Mouse (Mus musculus): ENCODE results near the gene Fgfr2.

The Fgfr2 gene

DNA sequence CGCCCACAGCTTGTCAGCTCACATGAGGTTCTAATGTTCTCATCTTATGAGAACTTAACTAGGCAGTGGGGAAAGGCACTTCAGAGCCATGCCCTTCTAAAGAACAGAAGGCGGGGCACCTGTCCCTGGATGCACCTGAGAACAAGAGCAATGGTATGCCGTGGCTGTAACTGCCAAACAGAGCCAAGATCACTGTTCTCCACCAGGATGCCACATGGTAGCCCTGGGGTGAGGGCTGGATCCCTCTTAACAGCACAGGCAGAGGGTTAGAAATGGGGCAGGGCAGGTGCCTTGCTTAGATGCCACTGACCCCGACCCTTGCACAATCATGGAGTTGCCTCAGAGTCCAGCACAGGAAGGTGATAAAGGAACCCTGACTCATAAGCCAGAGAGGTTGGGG is 2903.3 kb downstream of the Fgfr2 start:
- peak; percentile 74 to 88 for DNase-seq (ENCODE audit: inconsistent age in 2 of 2, low spot score in 1 of 2)

DNA sequence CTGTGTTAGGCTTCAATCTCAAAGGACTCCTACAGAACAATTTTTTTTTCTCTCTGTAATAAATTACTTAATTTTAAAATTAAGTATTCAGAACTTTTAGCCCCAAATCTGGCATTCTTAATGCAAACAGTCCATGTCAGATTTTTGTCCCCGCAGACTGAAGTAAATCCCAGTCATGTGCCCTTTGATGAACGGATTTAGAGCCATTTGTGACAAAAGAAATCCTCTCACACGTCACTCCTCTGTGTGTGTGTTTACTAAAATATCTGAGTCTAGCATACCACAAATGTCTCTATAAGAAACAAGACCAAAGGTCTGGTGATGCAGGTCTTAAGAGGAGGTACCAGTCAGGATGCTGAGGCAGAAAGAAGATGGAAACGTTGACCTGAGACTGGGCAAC is 2906.9 kb downstream of the Fgfr2 start:
- DNase-seq (ENCODE audit: inconsistent age in 2 of 2, low spot score in 1 of 2) = no peak

DNA sequence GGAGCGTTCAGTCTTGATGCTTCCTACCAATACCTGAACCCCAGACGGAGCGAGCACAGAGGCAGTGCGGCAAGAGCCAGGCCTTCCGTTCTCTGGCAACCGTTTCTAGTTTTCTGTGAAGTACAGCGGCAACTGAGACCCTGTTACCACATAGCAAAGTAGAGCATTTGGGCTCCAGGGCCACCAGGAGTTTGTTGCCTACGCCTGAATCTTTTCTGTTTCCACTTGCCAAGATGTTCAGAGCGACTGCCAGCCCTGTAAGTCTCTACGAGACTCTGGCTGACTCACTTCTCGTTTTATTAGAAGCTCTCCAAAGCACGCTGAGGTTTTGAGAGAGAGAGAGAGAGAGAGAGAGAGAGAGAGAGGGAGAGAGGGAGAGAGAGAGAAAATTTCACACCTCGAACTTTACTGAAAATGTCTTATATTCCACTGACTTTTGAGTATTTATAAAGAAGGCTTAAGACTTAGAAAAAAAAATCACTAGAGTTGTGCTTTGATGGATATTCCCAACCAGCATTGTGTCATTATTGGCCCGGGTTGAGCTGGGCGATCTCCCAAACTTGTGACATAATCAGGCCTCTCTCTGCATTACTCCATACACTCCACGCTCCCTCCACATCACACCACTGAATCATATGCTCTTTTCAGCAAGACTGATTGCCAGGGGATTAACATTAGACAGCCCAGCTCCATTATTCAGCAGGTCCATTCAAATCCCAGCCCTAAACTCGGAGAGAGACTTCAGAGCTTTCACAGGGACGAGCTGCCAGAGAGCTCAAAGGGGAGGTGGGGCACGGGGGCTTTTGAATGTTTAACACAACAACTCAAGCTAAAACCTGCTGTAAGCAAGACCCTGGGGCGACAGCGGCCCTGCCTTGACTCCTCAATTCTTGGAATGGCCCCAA is 2907.6 kb downstream of the Fgfr2 start:
- peak; percentile 84 to 94 for DNase-seq (ENCODE audit: inconsistent age in 2 of 2, low spot score in 1 of 2)

DNA sequence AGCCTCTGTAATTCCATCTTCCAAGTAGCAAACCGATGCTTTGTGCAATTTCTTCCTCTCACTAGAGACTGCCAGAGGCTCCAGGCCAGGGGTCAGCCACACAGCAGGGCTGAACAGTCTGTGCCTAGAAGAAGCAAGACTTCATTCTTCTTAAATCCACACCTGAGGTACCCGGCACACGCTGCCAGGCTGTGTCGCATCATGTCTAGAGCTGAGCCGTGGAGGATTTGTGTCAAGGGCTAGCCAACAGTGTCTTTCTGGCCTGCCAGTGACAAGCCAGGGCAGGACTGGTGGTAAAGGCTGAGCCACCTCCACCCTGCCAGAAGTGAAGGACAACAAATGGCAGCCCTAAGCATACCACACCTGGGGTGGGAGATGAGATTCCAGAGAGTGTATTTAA is 2910.0 kb downstream of the Fgfr2 start:
- no peak for DNase-seq (ENCODE audit: inconsistent age in 2 of 2, low spot score in 1 of 2)

DNA sequence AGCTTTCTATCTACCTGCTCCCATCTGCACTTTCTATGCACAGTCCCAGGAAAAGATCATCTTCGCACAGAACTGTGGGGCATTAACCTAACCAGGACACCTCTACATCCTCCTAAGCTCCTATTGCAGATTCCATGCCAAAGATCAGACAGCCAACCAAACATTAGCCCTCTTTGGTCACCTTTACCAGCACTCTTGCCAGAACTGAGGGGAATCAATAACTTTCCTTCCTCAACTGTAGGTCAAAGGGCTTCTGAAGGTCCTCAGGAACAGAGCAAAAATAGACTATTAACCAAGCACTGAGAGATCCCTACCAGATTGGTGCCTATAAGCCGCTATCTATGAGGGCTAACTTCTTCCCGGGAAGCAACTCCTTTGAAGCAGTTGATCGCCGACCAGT is 2911.7 kb downstream of the Fgfr2 start:
- DNase-seq (ENCODE audit: inconsistent age in 2 of 2, low spot score in 1 of 2) = no peak

DNA sequence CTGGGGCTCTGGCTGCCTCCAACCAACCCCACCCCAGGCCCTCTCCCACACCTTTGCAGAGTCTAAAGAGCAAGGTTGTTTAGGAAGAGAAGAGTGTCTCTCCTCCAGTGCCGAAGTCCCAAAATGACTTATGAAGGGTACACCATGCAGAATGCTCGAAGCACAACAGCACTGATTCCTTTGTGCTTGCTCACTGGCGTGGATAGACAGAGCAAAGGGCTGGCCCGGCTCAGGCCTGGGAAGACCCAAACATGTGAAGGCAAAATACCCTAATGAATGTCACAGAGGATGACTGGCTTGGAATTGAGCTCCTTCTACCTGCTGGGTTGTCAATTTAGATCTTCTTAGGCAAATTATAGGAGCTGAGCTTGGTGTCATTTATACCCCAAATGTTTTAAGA is 2914.5 kb downstream of the Fgfr2 start:
- DNase-seq (ENCODE audit: inconsistent age in 2 of 2, low spot score in 1 of 2) = no peak

DNA sequence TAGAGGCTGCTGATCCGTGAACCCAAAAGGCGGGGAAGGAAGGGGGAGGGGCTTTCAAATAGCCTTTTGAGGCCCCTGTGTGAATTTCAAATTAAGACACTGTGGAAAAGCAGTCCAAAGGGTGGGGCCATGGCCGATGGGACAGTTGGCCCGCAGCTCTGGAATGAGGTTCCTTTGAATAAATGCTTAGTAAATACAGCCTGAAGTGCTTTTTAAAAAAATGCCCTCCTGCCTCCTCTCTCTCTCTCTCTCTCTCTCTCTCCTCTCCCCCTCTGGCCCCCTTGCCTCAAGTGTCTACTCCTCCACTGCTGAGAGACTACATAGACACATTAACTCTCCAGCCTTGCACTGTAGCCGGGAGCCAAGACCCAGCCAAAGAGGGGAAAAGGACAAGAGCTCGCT is 2917.0 kb downstream of the Fgfr2 start:
- no peak for DNase-seq (ENCODE audit: inconsistent age in 2 of 2, low spot score in 1 of 2)

DNA sequence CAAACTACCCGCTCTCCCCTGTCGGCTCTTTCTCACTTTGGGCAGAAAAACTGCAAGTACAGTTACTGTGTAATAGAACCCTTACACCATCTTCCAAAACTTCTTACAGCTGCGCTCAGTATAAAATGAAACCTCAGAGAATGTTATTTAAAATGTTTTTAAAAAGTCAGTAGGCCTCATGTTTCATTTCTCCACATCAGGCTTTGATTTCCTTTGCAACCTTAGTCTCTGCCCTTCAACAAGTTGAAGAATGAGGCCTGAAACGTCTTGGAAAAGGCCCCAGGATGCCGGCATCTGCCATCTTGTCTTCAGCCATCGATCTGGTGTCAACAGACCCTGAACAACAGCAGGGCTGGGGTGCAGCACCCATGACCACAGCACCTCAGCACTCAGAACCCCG is 2918.0 kb downstream of the Fgfr2 start:
- no peak for DNase-seq (ENCODE audit: inconsistent age in 2 of 2, low spot score in 1 of 2)

DNA sequence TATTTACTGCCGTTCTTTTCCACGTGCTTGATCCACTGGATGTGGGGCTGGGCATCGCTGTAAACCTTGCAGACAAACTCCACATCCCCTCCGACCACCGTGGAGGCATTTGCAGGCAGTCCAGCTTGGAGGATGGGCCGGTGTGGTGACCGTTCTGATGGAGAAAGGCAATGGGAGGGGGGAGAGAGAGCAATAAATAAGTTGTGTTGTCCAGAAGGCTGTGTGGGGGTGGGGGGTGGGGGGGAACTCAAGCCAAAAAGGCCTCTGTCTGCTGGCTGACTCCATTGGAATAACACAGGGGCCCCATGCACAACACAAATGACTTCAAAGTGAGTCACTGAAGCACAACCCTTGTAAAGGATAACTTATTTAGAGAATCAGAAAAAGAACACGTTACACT is 2922.1 kb downstream of the Fgfr2 start:
- DNase-seq (ENCODE audit: inconsistent age in 2 of 2, low spot score in 1 of 2) = no peak

DNA sequence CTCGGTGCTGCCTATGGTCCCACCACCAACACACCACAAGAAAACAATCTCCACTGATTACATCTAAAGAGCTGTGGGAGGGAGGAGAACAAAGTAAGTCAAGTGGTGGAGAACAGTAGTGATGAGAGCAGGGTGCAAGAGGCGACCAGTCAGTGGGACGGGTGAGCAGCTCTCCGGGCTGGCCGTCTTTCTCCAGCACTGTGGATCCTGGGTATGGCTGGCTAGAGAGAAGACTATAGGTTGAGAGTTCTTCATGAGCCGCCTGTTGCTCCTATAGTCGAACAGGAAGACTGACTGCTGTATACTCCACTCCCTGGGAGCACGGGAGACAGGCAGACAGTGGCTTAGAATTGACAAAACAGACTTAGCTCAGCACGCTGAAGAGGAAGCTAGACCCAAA is 2923.2 kb downstream of the Fgfr2 start:
- DNase-seq (ENCODE audit: inconsistent age in 2 of 2, low spot score in 1 of 2) = peak in 1 of 2 experiments; percentile 51

DNA sequence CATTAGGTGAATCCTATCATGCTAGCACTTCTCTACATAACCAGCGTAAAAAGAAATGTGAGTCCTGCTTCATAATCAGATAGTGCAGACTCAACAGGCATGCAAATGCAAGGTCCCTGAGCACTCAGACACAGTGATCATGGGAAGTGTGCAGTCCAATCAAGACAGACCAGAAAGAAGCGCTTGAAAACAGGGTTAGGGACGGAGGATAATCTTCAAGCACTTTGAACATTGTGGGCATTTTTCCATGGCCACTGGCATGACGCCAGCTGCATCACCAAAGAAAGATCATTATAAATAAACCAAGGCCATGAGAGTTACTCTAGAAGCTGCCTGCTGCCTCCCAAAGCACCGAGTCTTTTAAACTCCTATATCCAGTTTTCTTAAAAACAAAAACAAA is 2923.8 kb downstream of the Fgfr2 start:
- peak; percentile 88 to 94 for DNase-seq (ENCODE audit: inconsistent age in 2 of 2, low spot score in 1 of 2)

DNA sequence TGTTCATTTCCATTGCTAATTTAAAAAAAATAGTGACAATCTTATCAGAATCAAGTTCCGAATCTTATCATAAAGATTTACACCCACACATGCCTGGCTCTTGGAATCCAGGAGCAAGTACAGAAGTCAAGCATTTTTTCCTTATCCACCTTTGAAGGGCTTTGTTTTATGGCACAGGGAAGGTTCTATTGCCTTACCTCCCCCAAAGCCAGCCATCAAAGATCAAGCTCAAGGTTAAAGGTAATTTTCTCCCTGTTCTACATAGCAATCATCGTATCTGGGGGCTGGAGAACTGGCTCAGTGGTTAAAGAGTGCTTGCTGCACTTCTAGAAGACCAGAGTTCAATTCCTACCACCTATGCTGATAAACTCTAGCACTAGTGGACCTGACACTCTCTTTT is 2928.1 kb downstream of the Fgfr2 start:
- no peak for DNase-seq (ENCODE audit: inconsistent age in 2 of 2, low spot score in 1 of 2)

DNA sequence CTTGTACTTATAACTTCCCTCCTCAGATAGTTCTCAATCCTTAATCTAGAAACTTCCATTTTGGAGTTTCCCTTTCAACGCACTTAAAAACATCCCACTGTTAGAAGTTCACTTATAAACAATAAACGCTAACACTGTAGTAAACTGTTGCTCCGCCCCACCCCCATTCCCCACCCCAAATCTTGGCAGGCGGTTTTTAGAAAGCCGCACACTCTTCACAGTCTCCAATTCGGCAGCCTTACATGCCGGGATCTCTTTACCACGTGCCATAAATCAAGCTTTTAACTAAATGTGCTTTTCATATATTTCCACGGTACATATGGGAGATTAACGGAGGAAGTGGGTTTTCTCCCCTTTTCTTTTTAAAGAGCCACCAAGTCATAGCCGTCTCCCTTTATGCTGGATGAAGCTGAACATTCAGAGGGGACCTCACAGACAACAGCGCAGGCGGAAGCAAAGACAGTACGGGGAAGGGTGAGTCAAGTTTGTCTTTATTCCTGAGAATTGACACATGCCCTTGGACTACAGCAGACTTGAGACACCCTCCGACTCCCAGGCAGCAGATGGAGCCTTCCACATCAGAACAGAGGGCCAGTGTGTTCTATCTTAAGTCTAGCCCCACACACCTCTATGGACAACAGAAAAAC is 2932.7 kb downstream of the Fgfr2 start:
- DNase-seq (ENCODE audit: inconsistent age in 2 of 2, low spot score in 1 of 2) = peak in 1 of 2 experiments; percentile 81

DNA sequence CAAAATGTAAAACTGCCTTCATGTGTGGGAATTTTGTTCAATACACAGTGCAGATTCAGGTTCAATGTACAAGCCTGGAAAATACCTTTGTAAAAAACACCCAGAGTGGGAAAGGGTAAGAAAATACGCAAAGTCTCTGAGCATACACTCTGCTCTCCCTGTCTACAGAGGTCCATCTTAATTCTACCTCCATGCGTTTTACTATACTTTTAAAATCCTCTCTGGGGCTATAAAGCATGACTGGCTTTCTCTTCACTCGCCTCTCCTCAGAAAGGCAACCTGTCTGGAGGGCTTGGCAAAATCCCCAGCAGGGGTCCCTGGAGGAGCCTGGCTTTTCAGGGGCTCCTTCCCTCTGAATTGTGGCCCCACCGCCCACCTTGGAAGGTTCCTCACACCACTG is 2933.2 kb downstream of the Fgfr2 start:
- no peak for DNase-seq (ENCODE audit: inconsistent age in 2 of 2, low spot score in 1 of 2)

DNA sequence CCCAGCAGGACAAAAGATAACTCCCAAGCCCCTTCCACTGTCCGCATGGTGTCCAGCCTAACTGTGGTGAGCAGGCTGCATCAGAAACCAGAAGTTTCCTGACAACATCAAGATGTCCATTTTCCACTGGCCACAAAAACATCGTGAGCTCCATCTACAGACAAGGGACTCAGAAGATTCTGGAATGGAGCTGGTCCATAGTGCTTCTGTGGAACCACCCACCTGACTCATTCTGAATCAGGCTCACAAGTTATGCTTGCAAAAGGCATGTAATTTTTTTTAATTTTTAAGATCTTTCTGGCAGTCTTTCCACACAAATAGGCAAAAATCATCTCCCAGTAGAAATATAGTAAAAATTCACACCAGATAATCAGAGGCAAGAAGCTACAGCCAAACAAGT is 2935.0 kb downstream of the Fgfr2 start:
- peak; percentile 51 to 72 for DNase-seq (ENCODE audit: inconsistent age in 2 of 2, low spot score in 1 of 2)

DNA sequence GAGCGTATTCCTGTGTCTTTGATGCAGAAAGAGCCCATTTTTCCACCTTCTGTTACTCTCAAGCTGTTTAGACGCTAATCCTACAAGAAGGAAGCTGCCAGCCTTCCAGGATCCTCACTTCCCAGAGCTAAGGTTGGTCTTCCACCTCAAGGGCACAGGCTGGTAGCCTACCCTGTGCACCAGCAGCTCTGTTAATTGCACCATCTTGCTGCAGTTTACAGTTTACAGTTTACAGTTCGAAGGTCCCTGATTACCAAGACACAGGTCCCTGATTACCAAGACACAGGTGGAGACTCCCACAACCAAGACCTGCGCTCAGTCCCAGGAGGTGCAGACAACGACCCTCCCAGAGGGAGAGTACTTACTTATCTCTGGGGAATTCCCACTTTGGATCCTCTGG is 2938.3 kb downstream of the Fgfr2 start:
- no peak for DNase-seq (ENCODE audit: inconsistent age in 2 of 2, low spot score in 1 of 2)

DNA sequence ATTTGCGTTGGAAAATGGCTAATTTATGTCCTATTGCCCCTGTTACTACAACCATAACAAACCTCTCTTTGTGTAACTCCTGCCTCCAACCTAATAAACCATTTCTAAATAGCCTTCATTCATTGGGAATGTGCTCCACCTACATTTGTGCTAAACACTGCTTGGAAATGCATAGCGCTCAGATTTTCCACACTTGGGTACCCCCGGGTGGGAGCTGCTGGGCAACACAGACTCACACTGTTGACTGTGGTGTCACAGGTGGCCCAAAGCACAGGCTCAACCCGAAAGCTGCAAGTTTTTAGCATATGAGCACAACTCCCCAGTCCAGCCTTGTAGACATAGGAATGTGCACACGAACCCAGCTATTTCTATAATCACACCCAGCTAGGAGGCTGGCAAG is 2939.2 kb downstream of the Fgfr2 start:
- no peak for DNase-seq (ENCODE audit: inconsistent age in 2 of 2, low spot score in 1 of 2)

DNA sequence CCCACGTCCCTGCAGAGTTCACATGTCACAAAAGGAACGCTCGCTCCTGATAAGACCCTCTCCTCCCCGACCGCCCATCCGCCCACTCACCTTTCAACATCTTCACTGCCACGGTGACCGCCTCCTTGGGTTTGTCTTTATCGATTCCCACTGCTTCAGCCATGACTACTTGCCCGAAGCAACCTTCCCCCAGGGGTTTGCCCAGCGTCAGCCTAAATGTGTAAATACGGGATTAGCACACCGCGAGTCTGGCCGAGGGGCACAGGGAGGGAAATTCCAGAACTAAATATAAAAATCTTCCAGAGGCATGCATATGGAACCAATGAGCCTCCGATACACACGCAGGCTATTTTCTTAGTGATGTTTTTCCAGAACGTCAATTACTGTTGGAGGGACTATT is 2940.6 kb downstream of the Fgfr2 start:
- DNase-seq (ENCODE audit: inconsistent age in 2 of 2, low spot score in 1 of 2) = no peak

DNA sequence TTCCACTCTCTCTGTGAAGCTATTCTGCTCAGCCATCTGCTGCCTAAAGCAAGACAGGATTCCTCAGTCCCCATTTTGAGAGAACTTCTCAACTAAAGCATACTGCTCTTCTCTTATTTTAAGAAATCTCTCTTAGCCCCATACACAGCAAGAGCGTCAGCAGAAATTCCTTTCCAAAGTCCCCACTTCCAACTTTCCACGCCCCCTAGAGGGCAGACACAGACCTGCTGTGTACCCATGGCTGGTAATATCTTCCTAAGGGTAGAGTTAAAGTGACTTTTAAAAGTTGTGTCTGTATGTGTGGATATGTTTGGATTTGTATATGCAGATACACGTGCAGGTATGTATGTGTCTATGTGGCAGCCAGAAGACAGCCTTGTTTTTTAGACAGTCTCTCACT is 2944.2 kb downstream of the Fgfr2 start:
- DNase-seq (ENCODE audit: inconsistent age in 2 of 2, low spot score in 1 of 2) = peak in 1 of 2 experiments; percentile 73

DNA sequence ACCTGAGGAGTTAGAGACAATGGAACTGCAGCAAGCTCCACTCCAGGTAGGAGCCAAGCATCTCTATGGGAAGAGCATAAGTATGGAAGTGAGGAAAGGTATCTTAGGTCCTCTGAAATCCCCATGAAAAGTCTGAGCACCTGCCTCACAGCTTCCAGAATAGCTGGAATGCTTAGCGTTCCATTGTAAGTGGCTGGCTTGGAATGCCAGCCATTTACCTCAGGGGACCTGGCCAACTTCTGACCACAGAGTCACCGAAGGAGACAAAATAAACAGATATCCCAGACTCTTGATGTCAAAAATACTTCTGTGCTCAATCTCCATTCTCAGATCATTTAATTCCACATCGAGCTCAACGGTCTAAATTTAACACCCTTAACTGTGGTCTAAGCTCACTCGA is 2946.1 kb downstream of the Fgfr2 start:
- no peak for DNase-seq (ENCODE audit: inconsistent age in 2 of 2, low spot score in 1 of 2)

DNA sequence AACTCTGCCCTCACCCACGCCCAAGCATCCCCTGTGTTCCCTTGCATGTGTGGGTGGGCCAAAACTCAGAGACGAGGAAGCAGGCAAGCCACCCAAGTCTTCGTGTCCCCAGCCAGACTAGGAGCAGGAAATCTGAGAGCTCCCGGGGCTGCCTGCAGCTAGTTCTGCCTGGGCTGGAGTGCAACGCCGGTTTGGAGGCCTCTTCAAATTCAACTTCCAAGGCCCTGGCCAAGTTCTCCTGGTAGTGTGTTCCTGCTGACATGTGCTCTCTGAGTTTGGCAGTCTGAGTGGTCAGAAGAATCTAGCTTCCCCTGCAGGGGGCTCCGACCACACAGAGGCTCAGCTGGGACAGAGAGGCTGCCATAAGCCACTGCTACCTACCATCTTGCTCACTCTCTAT is 2948.6 kb downstream of the Fgfr2 start:
- peak; percentile 55 to 77 for DNase-seq (ENCODE audit: inconsistent age in 2 of 2, low spot score in 1 of 2)

DNA sequence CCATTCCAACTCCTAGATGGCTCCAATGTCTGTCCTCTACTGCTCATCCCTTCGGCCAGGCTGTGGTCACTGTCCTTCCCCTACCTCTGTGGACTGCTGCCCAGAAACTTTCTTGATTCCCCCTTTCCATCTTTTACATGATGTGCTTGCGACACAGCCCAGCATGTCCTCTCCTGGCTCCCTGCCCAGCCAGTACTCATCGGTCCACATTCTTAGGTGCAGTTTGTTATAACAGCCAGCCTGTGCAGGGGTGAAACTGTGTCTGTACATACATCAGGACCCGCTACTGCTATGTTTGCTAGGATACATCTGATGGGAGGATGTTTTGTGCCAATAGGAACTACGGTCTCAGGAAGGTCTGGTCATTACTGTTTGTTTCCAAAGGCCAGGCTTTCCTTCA is 2949.2 kb downstream of the Fgfr2 start:
- DNase-seq (ENCODE audit: inconsistent age in 2 of 2, low spot score in 1 of 2) = peak; percentile 88 to 90

DNA sequence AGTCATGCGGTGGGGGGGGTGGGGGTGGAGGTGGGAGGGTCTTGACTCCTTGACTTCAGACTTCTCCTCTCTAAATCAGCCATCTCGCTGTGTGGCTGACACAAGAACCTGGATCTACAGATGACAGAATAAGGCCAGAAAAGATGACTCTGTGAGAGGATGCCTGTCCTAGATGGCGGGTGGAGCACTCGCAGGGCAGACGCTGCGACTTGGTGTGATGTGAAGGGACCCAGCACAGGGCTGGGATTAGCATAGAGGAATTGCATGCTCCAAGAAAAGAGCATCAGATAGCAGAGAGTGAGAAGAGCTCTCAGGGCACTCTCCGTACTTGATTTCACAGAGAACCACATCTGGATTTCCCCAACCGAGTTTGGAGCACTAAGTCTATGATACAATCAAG is 2953.0 kb downstream of the Fgfr2 start:
- DNase-seq (ENCODE audit: inconsistent age in 2 of 2, low spot score in 1 of 2) = no peak
